Mouse (Mus musculus): Measurements from ENCODE around the gene Sh3bp5l. TPM values are rescaled to one million over a fixed set of nuclear protein-coding genes. Genes with fewer than 3 reads are reported as not detected.
A peak's percentile ranks its signal among the peaks of the same experiment; 100 is the strongest.

Gene Sh3bp5l
- polyA plus RNA-seq, 1 experiment: 38.1 TPM

- TF ChIP-seq SRF (IDR thresholded peaks at IDR 0.05; ENCODE audit: control insufficient read depth, insufficient read length, low read depth) (no peak), REST (IDR thresholded peaks at IDR 0.05; ENCODE audit: insufficient read depth, insufficient read length) (no peak), E2F4 (IDR thresholded peaks at IDR 0.05; ENCODE audit: insufficient read depth) (no peak), TCF12 (IDR thresholded peaks at IDR 0.05; ENCODE audit: insufficient read depth, poor library complexity, severe bottlenecking) (no peak), MYOD1 (IDR thresholded peaks at IDR 0.05; ENCODE audit: control insufficient read depth in 1 of 3, insufficient read length in 2 of 3, low read depth in 2 of 3) (no peak), POLR2AphosphoS2 (IDR thresholded peaks at IDR 0.05; ENCODE audit: insufficient read length, low read depth) (no peak), MAX (IDR thresholded peaks at IDR 0.05; ENCODE audit: low read depth) (no peak), POLR2A (IDR thresholded peaks at IDR 0.05; ENCODE audit: insufficient read length, low read depth) (no peak), MYOG (IDR thresholded peaks at IDR 0.05; ENCODE audit: control insufficient read depth in 1 of 3, insufficient read depth in 1 of 3, insufficient read length in 2 of 3, low read depth in 2 of 3) (no peak), CEBPB (IDR thresholded peaks at IDR 0.05; ENCODE audit: insufficient read depth, poor library complexity, severe bottlenecking) (no peak), TCF3 (IDR thresholded peaks at IDR 0.05; ENCODE audit: insufficient read length, low read depth) (no peak), USF1 (IDR thresholded peaks at IDR 0.05; ENCODE audit: low read depth) (no peak)
- peak overlapping the region; percentile 30 for H3ac ChIP-seq (ENCODE audit: control insufficient read depth, insufficient read length)
- peak overlapping the region; percentile 82 for H3K4me2 ChIP-seq (ENCODE audit: low read depth)
- H3K36me3 ChIP-seq (ENCODE audit: control insufficient read depth, insufficient read depth): peaks cover 16% of the 10 kb centered on the region
- H3K27me3 ChIP-seq (ENCODE audit: control insufficient read depth, insufficient read depth, insufficient read length): no peaks in the 10 kb centered on the region
- peaks cover 66% of the 10 kb centered on the region for H3K79me2 ChIP-seq (ENCODE audit: control insufficient read depth, insufficient read depth)
- peak overlapping the region; percentile 97 for H3K4me3 ChIP-seq
These were observed 633 bp upstream of the Sh3bp5l start for GRCm38 (mm10) chr11:58329906-58330275.

- Histone ChIP-seq H3K36me3 (ENCODE audit: control insufficient read depth, insufficient read depth) (peaks cover 18% of the 10 kb centered on the region), H3K4me2 (ENCODE audit: low read depth) (peak overlapping the region; percentile 92)
- TF ChIP-seq REST (IDR thresholded peaks at IDR 0.05; ENCODE audit: insufficient read depth, insufficient read length) (peak; percentile 39), USF1 (IDR thresholded peaks at IDR 0.05; ENCODE audit: low read depth) (no peak)
These were observed 598 bp downstream of the Sh3bp5l start for GRCm38 (mm10) chr11:58331149-58331495.

GRCm38 (mm10) chr11:58331546-58331945 is 1.0 kb downstream of the Sh3bp5l start:
- no peaks in the 10 kb centered on the region for H3K27me3 ChIP-seq (ENCODE audit: control insufficient read depth, insufficient read depth, insufficient read length)
- no peak for TF ChIP-seq POLR2AphosphoS2 (IDR thresholded peaks at IDR 0.05; ENCODE audit: insufficient read length, low read depth)
- TF ChIP-seq E2F4 (IDR thresholded peaks at IDR 0.05; ENCODE audit: insufficient read depth): no peak
- TF ChIP-seq REST (IDR thresholded peaks at IDR 0.05; ENCODE audit: insufficient read depth, insufficient read length): no peak
- TF ChIP-seq MYOG (IDR thresholded peaks at IDR 0.05; ENCODE audit: control insufficient read depth in 1 of 3, insufficient read depth in 1 of 3, insufficient read length in 2 of 3, low read depth in 2 of 3): no peak
- TF ChIP-seq TCF12 (IDR thresholded peaks at IDR 0.05; ENCODE audit: insufficient read depth, poor library complexity, severe bottlenecking): no peak
- TF ChIP-seq MYOD1 (IDR thresholded peaks at IDR 0.05; ENCODE audit: control insufficient read depth in 1 of 3, insufficient read length in 2 of 3, low read depth in 2 of 3): no peak
- no peak for TF ChIP-seq CEBPB (IDR thresholded peaks at IDR 0.05; ENCODE audit: insufficient read depth, poor library complexity, severe bottlenecking)

More at GRCm38 (mm10) chr11:58331149-58331495, 598 bp downstream of the Sh3bp5l start:
- Histone ChIP-seq H3K79me2 (ENCODE audit: control insufficient read depth, insufficient read depth) (peaks cover 66% of the 10 kb centered on the region), H3K4me3 (peak overlapping the region; percentile 97), H3ac (ENCODE audit: control insufficient read depth, insufficient read length) (peak overlapping the region; percentile 30), H3K27me3 (ENCODE audit: control insufficient read depth, insufficient read depth, insufficient read length) (no peaks in the 10 kb centered on the region)

GRCm38 (mm10) chr11:58334746-58335145 is 4.2 kb downstream of the Sh3bp5l start:
- Histone ChIP-seq H3K79me2 (ENCODE audit: control insufficient read depth, insufficient read depth) (peaks cover 38% of the 10 kb centered on the region), H3K4me3 (no peak overlapping the region), H3ac (ENCODE audit: control insufficient read depth, insufficient read length) (no peak overlapping the region), H3K27me3 (ENCODE audit: control insufficient read depth, insufficient read depth, insufficient read length) (no peaks in the 10 kb centered on the region), H3K36me3 (ENCODE audit: control insufficient read depth, insufficient read depth) (peaks cover 13% of the 10 kb centered on the region), H3K4me2 (ENCODE audit: low read depth) (no peak overlapping the region)
- TF ChIP-seq E2F4 (IDR thresholded peaks at IDR 0.05; ENCODE audit: insufficient read depth) (no peak), MYOD1 (IDR thresholded peaks at IDR 0.05; ENCODE audit: control insufficient read depth in 1 of 3, insufficient read length in 2 of 3, low read depth in 2 of 3) (peak in 1 of 3 experiments; percentile 25), MYOG (IDR thresholded peaks at IDR 0.05; ENCODE audit: control insufficient read depth in 1 of 3, insufficient read depth in 1 of 3, insufficient read length in 2 of 3, low read depth in 2 of 3) (peak in 1 of 3 experiments; percentile 50), CEBPB (IDR thresholded peaks at IDR 0.05; ENCODE audit: insufficient read depth, poor library complexity, severe bottlenecking) (no peak), TCF12 (IDR thresholded peaks at IDR 0.05; ENCODE audit: insufficient read depth, poor library complexity, severe bottlenecking) (no peak), TCF3 (IDR thresholded peaks at IDR 0.05; ENCODE audit: insufficient read length, low read depth) (no peak)

More at GRCm38 (mm10) chr11:58331546-58331945, 1.0 kb downstream of the Sh3bp5l start:
- Histone ChIP-seq H3K4me2 (ENCODE audit: low read depth) (peak overlapping the region; percentile 92), H3K36me3 (ENCODE audit: control insufficient read depth, insufficient read depth) (peaks cover 17% of the 10 kb centered on the region), H3K4me3 (peak overlapping the region; percentile 97), H3K79me2 (ENCODE audit: control insufficient read depth, insufficient read depth) (peaks cover 66% of the 10 kb centered on the region), H3ac (ENCODE audit: control insufficient read depth, insufficient read length) (peak overlapping the region; percentile 30)

GRCm38 (mm10) chr11:58346745-58347144 is 16.2 kb downstream of the Sh3bp5l start:
- H3K36me3 ChIP-seq (ENCODE audit: control insufficient read depth, insufficient read depth): no peaks in the 10 kb centered on the region
- H3K4me2 ChIP-seq (ENCODE audit: low read depth): no peak overlapping the region
- H3K27me3 ChIP-seq (ENCODE audit: control insufficient read depth, insufficient read depth, insufficient read length): no peaks in the 10 kb centered on the region
- no peak overlapping the region for H3K4me3 ChIP-seq
- H3K79me2 ChIP-seq (ENCODE audit: control insufficient read depth, insufficient read depth): no peaks in the 10 kb centered on the region
- no peak for TF ChIP-seq MYOG (IDR thresholded peaks at IDR 0.05; ENCODE audit: control insufficient read depth in 1 of 3, insufficient read depth in 1 of 3, insufficient read length in 2 of 3, low read depth in 2 of 3)
- no peak for TF ChIP-seq USF1 (IDR thresholded peaks at IDR 0.05; ENCODE audit: low read depth)
- TF ChIP-seq E2F4 (IDR thresholded peaks at IDR 0.05; ENCODE audit: insufficient read depth): no peak
- no peak for TF ChIP-seq SRF (IDR thresholded peaks at IDR 0.05; ENCODE audit: control insufficient read depth, insufficient read length, low read depth)
- no peak for TF ChIP-seq TCF3 (IDR thresholded peaks at IDR 0.05; ENCODE audit: insufficient read length, low read depth)
- no peak for TF ChIP-seq POLR2A (IDR thresholded peaks at IDR 0.05; ENCODE audit: insufficient read length, low read depth)
- TF ChIP-seq MAX (IDR thresholded peaks at IDR 0.05; ENCODE audit: low read depth): no peak
- TF ChIP-seq CEBPB (IDR thresholded peaks at IDR 0.05; ENCODE audit: insufficient read depth, poor library complexity, severe bottlenecking): no peak
- H3ac ChIP-seq (ENCODE audit: control insufficient read depth, insufficient read length): no peak overlapping the region
